Mouse (Mus musculus) left cerebral cortex, postnatal 14 days (tissue): ENCODE measurements around the gene Uqcrh. TPM values are rescaled to one million over a fixed set of nuclear protein-coding genes. Genes with fewer than 3 reads are reported as not detected.

Source experiments
- total RNA-seq, 2 experiments: library from RNA; stranded (reverse); gene quantifications; 2 replicates each; pipeline ENCODE4 v1.2.3; 2021

The Uqcrh gene
- total RNA-seq, 2 experiments from 2014 or later: 434 to 435 TPM

Other genes starting within 250 kb of the Uqcrh start
- 1 to 10 TPM; 3.1 TPM for gene Mob3c, start 247.0 kb downstream of the Uqcrh start, total RNA-seq
- 10 to 100 TPM; 40.0 to 45.7 TPM for gene Mknk1, start 235.9 kb downstream of the Uqcrh start, total RNA-seq
- under 1 TPM; 0.17 to 0.64 TPM for gene Kncn, start 190.7 kb downstream of the Uqcrh start, total RNA-seq
- gene 6430628N08Rik, start 184.4 kb downstream of the Uqcrh start, total RNA-seq: under 1 TPM in 1 of 2 experiments, not detected in 1; 0.21 TPM
- gene Dmbx1, start 135.1 kb downstream of the Uqcrh start, total RNA-seq: under 1 TPM in 1 of 2 experiments, not detected in 1; 0.18 TPM
- gene Faah, start 57.1 kb downstream of the Uqcrh start, total RNA-seq: 10 to 100 TPM; 86.6 to 90.7 TPM
- 1 to 10 TPM; 8.5 to 9.1 TPM for gene Nsun4, start 21.2 kb downstream of the Uqcrh start, total RNA-seq
- 10 to 100 TPM; 45.0 to 46.0 TPM for gene Lrrc41, start 198 bp upstream of the Uqcrh start, total RNA-seq
- under 1 TPM; 0.55 to 0.82 TPM for gene Rad54l, start 48.6 kb upstream of the Uqcrh start, total RNA-seq
- 10 to 100 TPM; 69.3 to 71.5 TPM for gene Pomgnt1, start 48.8 kb upstream of the Uqcrh start, total RNA-seq
- 10 to 100 TPM; 23.3 to 29.5 TPM for gene Lurap1, start 76.3 kb upstream of the Uqcrh start, total RNA-seq
- under 1 TPM in 1 of 2 experiments, not detected in 1; 0.47 TPM for gene Tspan1, start 92.5 kb upstream of the Uqcrh start, total RNA-seq
- not detected for gene 1700042G07Rik, start 98.3 kb upstream of the Uqcrh start, total RNA-seq
- gene Gm49337, start 98.3 kb upstream of the Uqcrh start, total RNA-seq: 1 to 10 TPM in 1 of 2 experiments, not detected in 1; 2.0 TPM
- 10 to 100 TPM; 39.6 to 46.0 TPM for gene Pik3r3, start 146.5 kb upstream of the Uqcrh start, total RNA-seq